Mouse (Mus musculus) lung, embryonic 14.5 days (tissue): Measurements from ENCODE around the gene Tom1. TPM values are rescaled to one million over a fixed set of nuclear protein-coding genes. Genes with fewer than 3 reads are reported as not detected.

ENCODE experiments used
- ATAC-seq: fragments of 200-750 bp; cut with Nextera tagmentation; 2 replicates; pipeline ENCODE4 v1.8.0; 2017; ENCODE audit warnings: mild to moderate bottlenecking, moderate TSS enrichment, moderate library complexity; ENCODE audit not compliant: insufficient read depth
- DNase-seq: peaks from one replicate; pipeline ENCODE4 v3.0.0-alpha.2; 2015
- H3K27ac ChIP-seq: fragments of 300-500 bp; sonication (generic); 2 replicates; pipeline ENCODE4 v1.5.1; 2014; ENCODE audit warnings: low read depth, mild to moderate bottlenecking, moderate library complexity
- H3K27me3 ChIP-seq: fragments of 300-500 bp; sonication (generic); 2 replicates; pipeline ENCODE4 v1.6.1; 2014; ENCODE audit warnings: low read length, control low read depth; ENCODE audit not compliant: insufficient read depth
- H3K36me3 ChIP-seq: fragments of 300-500 bp; sonication (generic); 2 replicates; pipeline ENCODE4 v1.6.1; 2014; ENCODE audit warnings: control low read depth; ENCODE audit not compliant: insufficient read depth
- H3K4me1 ChIP-seq: fragments of 300-500 bp; sonication (generic); 2 replicates; pipeline ENCODE4 v1.6.1; 2014; ENCODE audit warnings: antibody characterized with exemption, control low read depth; ENCODE audit not compliant: insufficient read depth
- H3K4me2 ChIP-seq: fragments of 300-500 bp; sonication (generic); 2 replicates; pipeline ENCODE4 v1.6.1; 2014; ENCODE audit warnings: mild to moderate bottlenecking
- H3K4me3 ChIP-seq: fragments of 300-500 bp; sonication (generic); 2 replicates; pipeline ENCODE4 v1.5.1; 2014; ENCODE audit warnings: low read depth, low read length
- H3K9ac ChIP-seq: fragments of 300-500 bp; sonication (generic); 2 replicates; pipeline ENCODE4 v1.6.1; 2014
- H3K9me3 ChIP-seq: fragments of 300-500 bp; sonication (generic); 2 replicates; pipeline ENCODE4 v1.6.1; 2016; ENCODE audit warnings: low read depth, low read length, control low read depth
- CTCF ChIP-seq: IDR thresholded peaks from 2 replicates; pipeline ENCODE4 v1.5.1; 2016; ENCODE audit warnings: antibody characterized with exemption, low read depth
- WGBS: fragments of 180-500 bp; shearing (Covaris S2); extraction: QIAGEN DNeasy Blood & Tissue Kit; methylation state at CpG from one replicate; pipeline ENCODE4 v1.1.7; 2014; 5-methylcytosine and 5-hydroxymethylcytosine counted together
- polyA plus RNA-seq: library from polyadenylated mRNA; unstranded; fragments of >200 nt; fragmentation: Nextera tagmentation; extraction: Ambion mirVana; gene quantifications from 2 replicates; pipeline ENCODE4 v1.2.1, GENCODE M21; 2014

Tom1 gene
- polyA plus RNA-seq, 1 experiment from 2014 or later, result 20.8 TPM

DNA sequence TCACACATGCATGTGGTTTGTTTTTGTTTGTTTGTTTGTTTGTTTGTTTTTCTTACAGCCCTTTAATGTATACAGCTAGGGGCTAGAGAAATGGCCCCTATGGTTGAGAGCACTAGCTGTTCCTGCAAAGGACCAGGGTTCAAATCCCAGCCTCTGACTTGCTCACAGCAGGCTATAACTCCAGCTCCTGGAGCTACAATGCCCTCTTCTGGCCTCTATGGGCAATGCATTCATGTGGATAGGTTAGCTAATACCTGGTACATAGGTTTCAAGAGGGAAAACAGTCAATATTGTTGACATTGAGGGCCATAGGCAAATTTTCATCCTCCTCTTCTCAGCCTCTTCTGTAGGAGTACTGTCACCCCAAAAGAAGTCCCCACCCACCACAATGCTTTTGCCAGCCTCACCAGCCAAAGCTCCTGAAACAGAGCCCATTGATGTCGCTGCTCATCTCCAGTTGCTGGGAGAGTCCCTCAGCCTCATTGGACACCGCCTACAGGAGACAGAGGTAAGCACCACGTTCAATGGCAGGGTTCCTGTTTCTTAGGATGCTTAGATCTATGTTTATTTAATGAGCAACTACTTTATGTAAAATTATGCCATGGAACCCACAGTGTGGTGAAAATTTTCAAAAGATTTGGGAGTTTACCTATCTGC lies 9.7 kb upstream of the Tom1 start:
- 89% methylated on average over 3 of the region's 3 CpGs for WGBS

DNA sequence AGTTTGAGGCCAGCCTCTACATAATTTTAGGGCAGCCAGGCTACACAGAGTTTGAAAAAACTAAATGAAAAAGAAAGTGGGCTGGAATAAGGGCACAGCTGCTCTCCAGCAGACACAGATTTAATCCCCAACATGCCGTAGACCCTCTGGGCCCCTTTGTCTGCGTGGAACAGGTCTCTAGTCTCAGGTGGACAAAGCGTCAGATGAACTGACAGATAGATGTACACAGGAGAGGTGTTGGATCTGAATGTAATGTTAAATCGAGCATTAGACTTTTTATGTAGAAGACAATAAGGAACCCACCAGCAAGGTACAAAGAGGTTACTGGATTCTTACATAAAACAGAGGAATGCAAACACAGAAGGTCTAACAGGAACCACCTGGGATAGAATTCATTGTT lies 7.7 kb upstream of the Tom1 start:
- H3K4me2 ChIP-seq, result no peak overlapping the region
- H3K4me3 ChIP-seq, result no peak overlapping the region
- H3K9ac ChIP-seq, result no peak overlapping the region
- peaks cover 85% of the 10 kb centered on the region for H3K36me3 ChIP-seq
- 93% methylated on average over 4 of the region's 4 CpGs for WGBS
- no peak for ATAC-seq
- TF ChIP-seq CTCF, result no peak
- no peaks in the 10 kb centered on the region for H3K9me3 ChIP-seq
- no peaks in the 10 kb centered on the region for H3K4me1 ChIP-seq
- no peak for DNase-seq
- H3K27ac ChIP-seq, result no peak overlapping the region
- no peaks in the 10 kb centered on the region for H3K27me3 ChIP-seq

More for the DNA sequence above, 9.7 kb upstream of the Tom1 start:
- Histone ChIP-seq H3K4me2 (no peak overlapping the region), H3K9ac (no peak overlapping the region), H3K4me1 (no peaks in the 10 kb centered on the region), H3K27me3 (no peaks in the 10 kb centered on the region), H3K9me3 (no peaks in the 10 kb centered on the region), H3K36me3 (peaks cover 76% of the 10 kb centered on the region), H3K27ac (no peak overlapping the region), H3K4me3 (no peak overlapping the region)
- DNase-seq, result peak; percentile 13
- peak; percentile 44 for TF ChIP-seq CTCF
- ATAC-seq, result no peak

DNA sequence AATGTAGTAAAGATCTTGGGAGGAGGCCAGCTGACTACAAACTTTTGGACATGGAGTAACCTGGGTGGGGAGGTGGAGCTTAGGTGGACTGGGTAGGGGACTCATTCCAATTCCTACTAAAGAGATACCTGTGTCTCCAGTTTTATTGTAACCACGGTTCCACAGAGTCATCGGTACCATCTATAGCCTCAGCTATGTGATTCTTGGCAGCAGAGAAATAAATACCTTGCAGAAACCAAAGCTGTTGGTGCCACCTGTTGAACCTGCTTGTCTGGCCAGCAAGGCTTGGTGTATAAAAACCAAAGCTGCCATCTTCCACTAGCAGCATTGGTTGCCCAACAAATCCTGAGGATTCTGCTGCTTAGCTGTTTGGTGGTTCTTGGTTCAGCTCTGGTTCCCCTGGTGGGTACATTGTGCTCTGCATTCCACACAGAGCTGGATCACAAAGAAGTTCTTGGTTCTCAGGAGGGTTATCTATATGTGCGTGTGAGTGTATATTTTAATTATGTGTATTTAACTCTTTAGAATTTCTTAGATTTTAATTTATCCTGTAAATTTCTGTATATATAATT lies 3.0 kb upstream of the Tom1 start:
- Histone ChIP-seq H3K27me3 (no peaks in the 10 kb centered on the region), H3K27ac (no peak overlapping the region), H3K9me3 (no peaks in the 10 kb centered on the region), H3K4me2 (no peak overlapping the region), H3K4me3 (no peak overlapping the region), H3K4me1 (no peaks in the 10 kb centered on the region), H3K36me3 (peaks cover 53% of the 10 kb centered on the region), H3K9ac (no peak overlapping the region)
- TF ChIP-seq CTCF, result peak; percentile 17; the same call in 1 of the 2 replicates
- no peak for ATAC-seq
- 94% methylated on average over 3 of the region's 3 CpGs for WGBS
- DNase-seq, result no peak

- Histone ChIP-seq H3K9ac (peak overlapping the region; percentile 16; the same call in 1 of the 2 replicates), H3K9me3 (no peaks in the 10 kb centered on the region), H3K36me3 (peaks cover 38% of the 10 kb centered on the region), H3K4me2 (peak overlapping the region; percentile 58), H3K4me1 (no peaks in the 10 kb centered on the region), H3K27ac (0 out of 2 replicates have a peak overlapping the region, but pooled peaks have one; percentile 42), H3K27me3 (no peaks in the 10 kb centered on the region), H3K4me3 (peak overlapping the region; percentile 54)
- ATAC-seq (no peak), DNase-seq (no peak)
- no peak for TF ChIP-seq CTCF
- 55% methylated on average over 5 of the region's 5 CpGs for WGBS
Observed at GRCm38 (mm10) chr8:75032961-75033360, 544 bp upstream of the Tom1 start.

DNA sequence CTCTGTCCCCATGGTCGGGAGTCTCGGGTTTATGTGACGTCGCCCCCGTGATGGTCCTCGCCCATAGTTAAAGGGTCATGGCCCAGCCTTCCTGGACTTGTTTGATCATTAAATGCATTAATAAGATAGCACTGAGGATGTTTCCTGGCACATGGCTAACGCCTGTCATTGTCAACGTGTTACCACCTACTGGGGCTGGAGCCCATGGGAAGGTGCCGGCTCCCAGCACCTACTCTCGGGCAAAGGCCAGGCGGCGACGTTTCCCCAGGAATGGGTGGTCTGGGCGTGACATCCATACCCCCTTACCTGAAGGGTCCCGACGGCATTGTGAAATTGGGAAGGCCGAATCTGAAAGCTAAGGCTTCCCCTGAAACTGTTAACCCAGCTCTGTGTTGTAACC lies 780 bp downstream of the Tom1 start:
- under 1% methylated on average over 17 of the region's 17 CpGs for WGBS
- Histone ChIP-seq H3K27me3 (no peaks in the 10 kb centered on the region), H3K36me3 (peaks cover 24% of the 10 kb centered on the region), H3K4me2 (peak overlapping the region; percentile 78), H3K27ac (peak overlapping the region; percentile 0; the same call in 1 of the 2 replicates), H3K4me3 (peak overlapping the region; percentile 54), H3K9ac (peak overlapping the region; percentile 62), H3K9me3 (no peaks in the 10 kb centered on the region), H3K4me1 (no peaks in the 10 kb centered on the region)
- DNase-seq, result no peak
- ATAC-seq, result no peak
- TF ChIP-seq CTCF, result no peak

DNA sequence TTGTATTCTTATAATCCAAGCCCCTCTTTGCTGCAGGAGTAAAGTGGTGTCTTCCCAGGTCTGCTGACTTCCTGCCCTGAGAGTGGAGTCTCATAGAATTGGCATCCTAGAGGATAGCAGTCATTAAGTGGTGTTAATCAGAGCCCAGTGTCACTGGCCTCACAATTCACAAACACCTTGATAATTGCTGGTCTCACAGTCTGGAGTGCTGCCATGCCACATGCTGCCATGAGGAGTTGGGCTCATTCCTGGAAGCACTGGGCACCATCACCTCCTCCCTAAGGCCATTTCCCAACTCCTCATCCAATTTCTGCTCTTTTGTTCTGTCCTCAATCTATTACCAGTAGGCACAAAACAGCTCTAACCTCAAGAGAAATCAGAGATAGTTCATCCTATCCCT lies 2.1 kb downstream of the Tom1 start:
- DNase-seq (no peak), ATAC-seq (no peak)
- Histone ChIP-seq H3K27ac (no peak overlapping the region), H3K9me3 (no peaks in the 10 kb centered on the region), H3K36me3 (peaks cover 12% of the 10 kb centered on the region; the same call in 1 of the 2 replicates), H3K4me1 (no peaks in the 10 kb centered on the region), H3K27me3 (no peaks in the 10 kb centered on the region), H3K9ac (no peak overlapping the region), H3K4me2 (no peak overlapping the region), H3K4me3 (no peak overlapping the region)
- TF ChIP-seq CTCF, result no peak

- Histone ChIP-seq H3K27ac (peak overlapping the region; percentile 19; the same call in 1 of the 2 replicates), H3K27me3 (no peaks in the 10 kb centered on the region), H3K36me3 (no peaks in the 10 kb centered on the region), H3K9me3 (no peaks in the 10 kb centered on the region), H3K9ac (no peak overlapping the region), H3K4me2 (no peak overlapping the region), H3K4me1 (no peaks in the 10 kb centered on the region), H3K4me3 (no peak overlapping the region)
- no peak for TF ChIP-seq CTCF
- ATAC-seq (no peak), DNase-seq (no peak)
Observed at GRCm38 (mm10) chr8:75038497-75038896, 5.0 kb downstream of the Tom1 start.
